Mouse (Mus musculus) liver, postnatal 0 days (tissue): Measurements from ENCODE around the gene Tlr12. TPM values are rescaled to one million over a fixed set of nuclear protein-coding genes. Genes with fewer than 3 reads are reported as not detected.
"Not testable (repeated sequence)": the region's sequence is repeated elsewhere in the genome, so short reads cannot be mapped to it uniquely, and the experiment has no call there.

Experiments
- ATAC-seq: fragments of 200-750 bp; cut with Nextera tagmentation; 2 replicates; pipeline ENCODE4 v1.8.0; 2017; ENCODE audit warnings: mild to moderate bottlenecking, moderate library complexity
- DNase-seq: peaks from one replicate; pipeline ENCODE4 v3.0.0-alpha.2; 2016
- H3K27ac ChIP-seq: fragments of 300-500 bp; sonication (generic); 2 replicates; pipeline ENCODE4 v1.5.1; 2014; ENCODE audit warnings: antibody characterized with exemption, moderate library complexity, mild to moderate bottlenecking, low read depth
- H3K27me3 ChIP-seq: fragments of 300-500 bp; sonication (generic); 2 replicates; pipeline ENCODE4 v1.6.1; 2014; ENCODE audit warnings: low read length, control low read depth, mixed read lengths; ENCODE audit not compliant: insufficient read depth
- H3K36me3 ChIP-seq: fragments of 300-500 bp; sonication (generic); replicated peaks from 2 replicates; pipeline ENCODE4 v1.6.1; 2014; ENCODE audit warnings: mild to moderate bottlenecking, control low read depth, low read length, moderate library complexity, mixed read lengths; ENCODE audit not compliant: insufficient read depth
- H3K4me1 ChIP-seq: fragments of 300-500 bp; sonication (generic); 2 replicates; pipeline ENCODE4 v1.6.1; 2014; ENCODE audit warnings: antibody characterized with exemption, mild to moderate bottlenecking, control low read depth; ENCODE audit not compliant: insufficient read depth
- H3K4me2 ChIP-seq: fragments of 300-500 bp; sonication (generic); 2 replicates; pipeline ENCODE4 v1.6.1; 2014; ENCODE audit warnings: low read depth, mild to moderate bottlenecking, low read length, moderate library complexity, mixed read lengths
- H3K4me3 ChIP-seq: fragments of 300-500 bp; sonication (generic); 2 replicates; pipeline ENCODE4 v1.5.1; 2014; ENCODE audit warnings: low read depth, low read length
- H3K9ac ChIP-seq: fragments of 300-500 bp; sonication (generic); replicated peaks from 2 replicates; pipeline ENCODE4 v1.6.1; 2014; ENCODE audit warnings: mild to moderate bottlenecking, moderate library complexity
- H3K9me3 ChIP-seq: fragments of 300-500 bp; sonication (generic); 2 replicates; pipeline ENCODE4 v1.6.1; 2016; ENCODE audit warnings: mild to moderate bottlenecking, control low read depth, low read length, mixed read lengths
- CTCF ChIP-seq: sonication (generic); IDR thresholded peaks from 2 replicates; pipeline ENCODE4 v1.5.1; 2016; ENCODE audit warnings: antibody characterized with exemption, low read depth
- EP300 ChIP-seq: IDR thresholded peaks from 2 replicates; pipeline ENCODE4 v1.6.1; 2016; ENCODE audit warnings: antibody characterized with exemption, low read depth, mild to moderate bottlenecking
- WGBS: fragments of 180-500 bp; shearing (Covaris S2); extraction: QIAGEN DNeasy Blood & Tissue Kit; methylation state at CpG from one replicate; pipeline ENCODE4 v1.1.7; 2014; ENCODE audit not compliant: insufficient replicate concordance; 5-methylcytosine and 5-hydroxymethylcytosine counted together
- polyA plus RNA-seq: library from polyadenylated mRNA; unstranded; fragments of >200 nt; fragmentation: Nextera tagmentation; extraction: Ambion mirVana; gene quantifications from 2 replicates; pipeline ENCODE4 v1.2.1, GENCODE M21; 2015

Tlr12 gene
- polyA plus RNA-seq, 1 experiment from 2014 or later: 1.9 TPM

DNA sequence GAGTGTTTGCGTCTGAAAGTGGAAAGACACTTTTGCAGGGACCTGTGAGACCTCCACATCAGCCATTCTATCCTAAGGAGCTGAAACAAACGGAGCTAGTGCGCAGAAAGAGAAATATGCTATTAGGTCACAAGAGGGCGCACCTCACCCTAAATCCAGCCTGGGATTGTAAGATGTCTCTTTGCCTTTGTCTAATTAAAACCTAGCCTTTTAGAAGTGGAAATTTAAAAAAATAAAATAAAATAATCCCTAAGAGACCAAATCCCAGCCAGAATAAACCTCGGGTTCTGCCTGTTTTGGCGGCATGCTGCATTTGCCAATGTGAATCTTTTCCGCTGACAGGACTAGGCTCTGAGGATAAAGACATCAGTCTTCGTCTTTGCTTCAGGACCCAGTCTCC lies 5.1 kb downstream of the Tlr12 start:
- H3K4me1 ChIP-seq: peaks cover 28% of the 10 kb centered on the region
- peaks cover 5% of the 10 kb centered on the region; the same call in 1 of the 2 replicates for H3K27me3 ChIP-seq
- no peak for TF ChIP-seq EP300
- peak; percentile 87 for TF ChIP-seq CTCF
- no peak overlapping the region for H3K27ac ChIP-seq
- WGBS: 24% methylated on average over 8 of the region's 8 CpGs
- ATAC-seq (no peak), DNase-seq (peak; percentile 56)
- H3K9me3 ChIP-seq: no peaks in the 10 kb centered on the region
- H3K36me3 ChIP-seq: no peaks in the 10 kb centered on the region
- no peak overlapping the region for H3K9ac ChIP-seq
- no peak overlapping the region for H3K4me3 ChIP-seq
- H3K4me2 ChIP-seq: no peak overlapping the region

DNA sequence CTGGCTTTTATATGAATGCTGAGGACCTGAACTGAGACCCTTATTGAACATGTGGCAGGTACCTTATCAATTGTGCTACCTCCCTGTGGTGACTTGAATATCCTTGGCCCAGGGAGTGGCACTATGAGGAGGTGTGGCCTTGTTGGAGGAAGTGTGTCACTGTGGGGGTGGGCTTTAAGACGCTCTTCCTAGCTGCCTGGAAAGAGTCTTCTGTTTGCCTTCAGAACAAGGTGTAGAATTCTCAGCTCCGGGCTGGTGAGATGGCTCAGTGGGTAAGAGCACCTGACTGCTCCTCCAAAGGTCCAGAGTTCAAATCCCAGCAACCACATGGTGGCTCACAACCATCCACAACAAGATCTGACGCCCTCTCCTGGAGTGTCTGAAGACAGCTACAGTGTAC lies 6.7 kb downstream of the Tlr12 start:
- H3K27me3 ChIP-seq, H3K27ac ChIP-seq, H3K9ac ChIP-seq, H3K9me3 ChIP-seq, H3K4me2 ChIP-seq, H3K36me3 ChIP-seq, ATAC-seq, H3K4me3 ChIP-seq, DNase-seq: not testable (repeated sequence)
- H3K4me1 ChIP-seq: peaks cover 18% of the 10 kb centered on the region
- 80% methylated on average over 3 of the region's 3 CpGs for WGBS

DNA sequence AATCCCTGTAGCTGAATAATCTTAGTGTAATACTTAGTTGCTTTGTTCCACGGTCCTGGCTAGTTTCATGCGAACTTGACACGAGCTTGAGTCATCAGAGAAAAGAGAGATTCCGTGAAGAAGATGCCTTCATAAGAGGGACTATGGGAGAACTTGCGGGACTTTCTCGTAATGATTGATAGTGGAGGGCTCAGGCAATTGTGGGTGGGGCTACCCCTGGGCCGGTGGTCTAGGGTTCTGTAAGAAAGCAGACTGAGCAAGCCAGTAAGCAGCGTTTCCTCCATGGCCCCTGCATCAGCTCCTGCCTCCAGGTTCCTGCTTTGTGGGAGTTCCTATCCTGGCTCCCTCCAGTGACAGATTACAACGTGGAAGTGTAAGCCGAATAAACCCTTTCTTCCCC lies 7.7 kb downstream of the Tlr12 start:
- H3K27me3 ChIP-seq: no peaks in the 10 kb centered on the region
- H3K9me3 ChIP-seq: no peaks in the 10 kb centered on the region
- no peak for ATAC-seq
- H3K9ac ChIP-seq: 0 out of 2 replicates have a peak overlapping the region, but pooled peaks have one; percentile 2
- no peak for DNase-seq
- 27% methylated on average over 10 of the region's 10 CpGs for WGBS
- no peak for TF ChIP-seq CTCF
- TF ChIP-seq EP300: no peak
- H3K27ac ChIP-seq: no peak overlapping the region
- peak overlapping the region; percentile 70 for H3K4me3 ChIP-seq
- peaks cover 17% of the 10 kb centered on the region for H3K4me1 ChIP-seq
- H3K36me3 ChIP-seq: no peaks in the 10 kb centered on the region
- H3K4me2 ChIP-seq: peak overlapping the region; percentile 92

DNA sequence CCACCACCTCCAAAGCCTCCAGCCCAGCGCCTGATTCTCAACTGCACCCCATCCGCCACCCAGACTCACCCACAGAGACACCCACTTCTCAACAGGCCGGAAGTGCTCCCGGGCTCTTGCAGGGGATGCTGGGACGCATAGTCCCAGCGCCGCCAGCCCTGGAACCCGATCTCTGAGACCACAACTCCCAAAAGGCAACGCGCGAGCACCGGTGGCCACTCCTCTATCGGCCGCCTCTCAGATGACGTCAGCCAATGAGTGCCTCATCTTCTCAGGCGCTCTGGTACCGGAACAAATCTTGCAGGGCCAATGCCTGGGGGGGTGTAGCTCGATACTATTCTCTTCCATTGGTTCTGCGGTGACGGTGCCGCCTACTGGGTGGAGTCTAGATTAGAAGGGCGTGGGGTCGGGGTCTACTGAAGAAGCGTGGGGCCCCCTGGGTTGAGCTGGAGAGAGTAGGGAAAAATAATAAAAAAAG lies 8.5 kb downstream of the Tlr12 start, which contains the start of gene Zscan20:
Zscan20 (minus strand) TSS at position 174 of the 478 bp plus-strand sequence.
- H3K36me3 ChIP-seq: no peaks in the 10 kb centered on the region

DNA sequence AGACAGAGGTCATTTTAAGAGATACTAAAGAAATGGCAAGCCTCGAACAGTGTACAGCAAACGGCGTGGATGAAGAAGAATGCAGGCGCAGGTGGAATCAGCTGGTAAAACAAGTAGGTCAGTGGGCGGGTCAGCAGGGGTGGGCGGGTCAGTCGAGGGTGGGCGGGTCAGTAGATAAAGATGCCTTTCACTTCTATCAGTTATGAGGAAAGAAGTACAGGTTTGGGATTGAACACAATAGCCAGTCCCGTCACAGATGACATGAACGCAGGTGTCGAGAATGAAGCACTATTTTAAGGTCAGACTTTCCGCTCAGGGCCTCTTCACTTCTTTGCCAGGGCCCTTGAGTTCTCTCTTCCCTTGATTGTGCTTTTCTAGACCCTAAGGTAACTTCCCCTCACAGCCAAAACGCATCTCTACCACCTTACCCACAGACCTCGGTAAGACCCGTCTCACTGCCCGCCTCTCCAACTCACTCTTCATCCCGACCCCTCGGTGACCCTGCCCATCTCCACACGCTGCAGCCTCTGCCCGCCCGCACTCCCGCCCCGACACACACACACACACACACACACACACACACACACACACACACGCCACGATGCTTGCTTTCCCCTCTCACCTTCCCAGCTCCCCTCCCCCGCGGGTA lies 9.0 kb downstream of the Tlr12 start:
- peak overlapping the region; percentile 62 for H3K27ac ChIP-seq
- WGBS: 9% methylated on average over 23 of the region's 27 CpGs

More for the DNA sequence above, 8.5 kb downstream of the Tlr12 start, which contains the start of gene Zscan20:
- Histone ChIP-seq H3K4me3 (peak within 1 kb of the TSS; percentile 70), H3K9ac (peak within 1 kb of the TSS; percentile 53), H3K4me1 (peaks cover 15% of the 10 kb centered on the region), H3K27ac (peak within 1 kb of the TSS; percentile 62), H3K27me3 (no peaks in the 10 kb centered on the region), H3K9me3 (no peaks in the 10 kb centered on the region), H3K4me2 (peak within 1 kb of the TSS; percentile 92)
- ATAC-seq (peak; percentile 98), DNase-seq (peak; percentile 95)
- TF ChIP-seq EP300 (no peak; the same call in 1 of the 2 replicates), CTCF (peak; percentile 36)
- under 1% methylated on average over 22 of the region's 24 CpGs for WGBS

DNA sequence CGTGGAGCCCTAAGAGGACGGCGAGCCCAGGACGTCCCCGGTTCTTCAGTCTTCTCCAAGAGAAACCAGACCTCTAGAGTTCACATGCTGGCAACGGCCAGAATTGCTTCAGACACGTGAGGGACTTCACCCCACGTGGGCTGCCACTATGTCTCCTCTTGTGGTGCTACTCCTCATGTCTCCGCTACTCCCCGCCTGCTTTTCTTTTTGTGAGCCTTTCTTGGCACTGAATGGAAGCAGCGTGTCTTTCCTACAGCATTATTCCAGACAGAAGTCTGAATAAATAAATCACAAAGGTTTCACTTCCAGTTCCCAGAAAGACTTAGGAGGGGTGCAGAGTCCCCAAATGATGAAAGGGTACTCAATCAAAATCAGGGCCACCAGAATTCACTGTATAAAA lies 10.8 kb downstream of the Tlr12 start:
- H3K9ac ChIP-seq: no peak overlapping the region
- no peak for ATAC-seq

More for the DNA sequence above, 9.0 kb downstream of the Tlr12 start:
- no peak for TF ChIP-seq CTCF
- no peak for TF ChIP-seq EP300
- H3K4me2 ChIP-seq: peak overlapping the region; percentile 92
- H3K4me3 ChIP-seq: peak overlapping the region; percentile 70
- no peaks in the 10 kb centered on the region for H3K9me3 ChIP-seq
- no peaks in the 10 kb centered on the region for H3K27me3 ChIP-seq
- peak; percentile 36 for ATAC-seq
- peak overlapping the region; percentile 53 for H3K9ac ChIP-seq
- DNase-seq: peak; percentile 59
- no peaks in the 10 kb centered on the region for H3K36me3 ChIP-seq
- peaks cover 15% of the 10 kb centered on the region for H3K4me1 ChIP-seq

More for the DNA sequence above, 10.8 kb downstream of the Tlr12 start:
- Histone ChIP-seq H3K27me3 (no peaks in the 10 kb centered on the region), H3K4me2 (no peak overlapping the region), H3K9me3 (no peaks in the 10 kb centered on the region), H3K27ac (no peak overlapping the region), H3K4me3 (no peak overlapping the region), H3K36me3 (0 out of 2 replicates have a peak, but pooled peaks cover 5% of the 10 kb centered on the region), H3K4me1 (peaks cover 15% of the 10 kb centered on the region)
- no peak for TF ChIP-seq EP300
- no peak for TF ChIP-seq CTCF
- no peak for DNase-seq
- WGBS: 83% methylated on average over 11 of the region's 11 CpGs
